Mouse (Mus musculus): ENCODE measurements around the gene Ptprk. TPM values are rescaled to one million over a fixed set of nuclear protein-coding genes. Genes with fewer than 3 reads are reported as not detected.

Gene Ptprk
- polyA plus RNA-seq, 1 experiment, result 28.8 TPM

DNA sequence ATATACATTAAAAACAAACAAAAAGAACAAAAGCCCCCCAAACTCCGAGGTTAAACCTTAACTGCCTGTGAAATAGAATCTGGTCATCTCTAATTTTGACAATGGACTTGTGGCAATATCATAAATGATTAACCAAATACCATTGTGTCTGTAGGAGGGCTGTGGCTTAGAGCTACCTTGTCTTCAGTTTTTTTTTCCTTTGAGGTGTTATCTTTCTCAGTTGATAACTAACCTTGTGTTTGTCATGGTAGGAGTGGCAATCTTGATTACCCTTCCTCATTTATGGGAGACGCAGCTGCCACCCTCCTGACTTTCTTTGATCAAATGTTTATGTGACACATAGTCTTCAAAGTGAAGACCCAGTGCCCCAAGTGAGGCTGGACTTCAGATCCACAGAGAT, 24.3 kb downstream of the Ptprk start:
- Histone ChIP-seq H3K36me3 (ENCODE audit: control insufficient read depth, insufficient read depth) (no peaks in the 10 kb centered on the region), H3K4me3 (no peak overlapping the region), H3K27me3 (ENCODE audit: control insufficient read depth, insufficient read depth, insufficient read length) (no peaks in the 10 kb centered on the region), H3K79me2 (ENCODE audit: control insufficient read depth, insufficient read depth) (peaks cover 34% of the 10 kb centered on the region), H3K4me2 (ENCODE audit: low read depth) (no peak overlapping the region), H3ac (ENCODE audit: control insufficient read depth, insufficient read length) (no peak overlapping the region)
- TF ChIP-seq TCF12 (IDR thresholded peaks at IDR 0.05; ENCODE audit: insufficient read depth, poor library complexity, severe bottlenecking), result no peak
- TF ChIP-seq USF1 (IDR thresholded peaks at IDR 0.05; ENCODE audit: low read depth), result no peak
- no peak for TF ChIP-seq REST (IDR thresholded peaks at IDR 0.05; ENCODE audit: insufficient read depth, insufficient read length)
- TF ChIP-seq MAX (IDR thresholded peaks at IDR 0.05; ENCODE audit: low read depth), result no peak
- no peak for TF ChIP-seq MYOD1 (IDR thresholded peaks at IDR 0.05; ENCODE audit: control insufficient read depth in 1 of 3, insufficient read length in 2 of 3, low read depth in 2 of 3)
- no peak for TF ChIP-seq TCF3 (IDR thresholded peaks at IDR 0.05; ENCODE audit: insufficient read length, low read depth)
- no peak for TF ChIP-seq E2F4 (IDR thresholded peaks at IDR 0.05; ENCODE audit: insufficient read depth)
- TF ChIP-seq CEBPB (IDR thresholded peaks at IDR 0.05; ENCODE audit: insufficient read depth, poor library complexity, severe bottlenecking), result no peak
- no peak for TF ChIP-seq SRF (IDR thresholded peaks at IDR 0.05; ENCODE audit: control insufficient read depth, insufficient read length, low read depth)
- TF ChIP-seq POLR2AphosphoS2 (IDR thresholded peaks at IDR 0.05; ENCODE audit: insufficient read length, low read depth), result no peak
- TF ChIP-seq MYOG (IDR thresholded peaks at IDR 0.05; ENCODE audit: control insufficient read depth in 1 of 3, insufficient read depth in 1 of 3, insufficient read length in 2 of 3, low read depth in 2 of 3), result no peak
- no peak for TF ChIP-seq POLR2A (IDR thresholded peaks at IDR 0.05; ENCODE audit: insufficient read length, low read depth)

DNA sequence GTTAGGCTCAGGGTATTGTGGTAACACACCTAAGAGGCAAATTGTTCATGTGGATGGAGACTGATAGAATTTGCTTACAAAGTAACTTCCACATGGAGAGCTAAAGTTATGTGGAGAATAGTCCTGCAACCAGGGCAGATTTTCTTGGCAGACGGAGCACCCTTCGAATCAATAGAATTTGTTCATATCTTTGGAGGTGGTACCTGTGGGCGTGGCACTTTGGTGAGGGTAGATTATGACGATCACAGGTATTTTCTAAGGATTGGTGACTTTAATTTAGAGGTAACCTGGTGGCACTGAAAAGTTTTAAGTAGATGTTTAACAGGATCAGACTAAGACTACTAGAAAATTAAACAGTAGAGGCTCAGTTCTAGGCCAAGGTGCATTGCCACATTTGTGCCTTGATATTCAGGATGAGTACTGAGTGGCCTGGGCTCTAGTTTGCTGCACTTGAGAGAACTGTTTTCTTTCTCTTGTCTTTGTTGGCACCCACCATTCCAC, 28.8 kb downstream of the Ptprk start:
- no peaks in the 10 kb centered on the region for H3K36me3 ChIP-seq (ENCODE audit: control insufficient read depth, insufficient read depth)
- no peak overlapping the region for H3K4me2 ChIP-seq (ENCODE audit: low read depth)
- no peak overlapping the region for H3ac ChIP-seq (ENCODE audit: control insufficient read depth, insufficient read length)
- TF ChIP-seq POLR2AphosphoS2 (IDR thresholded peaks at IDR 0.05; ENCODE audit: insufficient read length, low read depth) (no peak), MAX (IDR thresholded peaks at IDR 0.05; ENCODE audit: low read depth) (no peak), SRF (IDR thresholded peaks at IDR 0.05; ENCODE audit: control insufficient read depth, insufficient read length, low read depth) (no peak), MYOD1 (IDR thresholded peaks at IDR 0.05; ENCODE audit: control insufficient read depth in 1 of 3, insufficient read length in 2 of 3, low read depth in 2 of 3) (no peak), CEBPB (IDR thresholded peaks at IDR 0.05; ENCODE audit: insufficient read depth, poor library complexity, severe bottlenecking) (no peak), E2F4 (IDR thresholded peaks at IDR 0.05; ENCODE audit: insufficient read depth) (no peak), USF1 (IDR thresholded peaks at IDR 0.05; ENCODE audit: low read depth) (no peak), MYOG (IDR thresholded peaks at IDR 0.05; ENCODE audit: control insufficient read depth in 1 of 3, insufficient read depth in 1 of 3, insufficient read length in 2 of 3, low read depth in 2 of 3) (no peak), REST (IDR thresholded peaks at IDR 0.05; ENCODE audit: insufficient read depth, insufficient read length) (no peak), POLR2A (IDR thresholded peaks at IDR 0.05; ENCODE audit: insufficient read length, low read depth) (no peak)
- H3K79me2 ChIP-seq (ENCODE audit: control insufficient read depth, insufficient read depth), result peaks cover 13% of the 10 kb centered on the region
- no peak overlapping the region for H3K4me3 ChIP-seq
- no peaks in the 10 kb centered on the region for H3K27me3 ChIP-seq (ENCODE audit: control insufficient read depth, insufficient read depth, insufficient read length)

DNA sequence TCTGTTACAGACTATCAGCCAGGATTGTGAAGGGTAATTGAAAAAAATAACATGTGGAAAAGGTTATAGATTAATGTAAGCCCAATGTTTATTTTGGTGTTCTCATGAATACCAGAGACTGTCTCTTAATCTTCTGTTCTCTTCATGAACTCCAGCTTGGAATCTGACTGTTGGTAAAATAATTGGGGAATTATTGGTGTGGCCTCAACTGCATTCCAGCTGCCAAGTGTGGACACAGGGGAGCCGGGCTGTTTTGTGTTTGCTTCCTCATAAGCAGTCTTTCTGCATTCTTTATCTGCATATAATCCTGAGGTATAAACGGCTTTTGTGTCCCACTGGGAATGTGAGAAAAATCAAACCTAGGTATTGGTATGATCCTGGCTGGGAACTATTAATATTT, 29.3 kb downstream of the Ptprk start:
- Histone ChIP-seq H3K4me2 (ENCODE audit: low read depth) (no peak overlapping the region), H3K4me3 (no peak overlapping the region), H3K79me2 (ENCODE audit: control insufficient read depth, insufficient read depth) (peaks cover 13% of the 10 kb centered on the region), H3K36me3 (ENCODE audit: control insufficient read depth, insufficient read depth) (no peaks in the 10 kb centered on the region), H3ac (ENCODE audit: control insufficient read depth, insufficient read length) (no peak overlapping the region), H3K27me3 (ENCODE audit: control insufficient read depth, insufficient read depth, insufficient read length) (no peaks in the 10 kb centered on the region)
- TF ChIP-seq MYOD1 (IDR thresholded peaks at IDR 0.05; ENCODE audit: control insufficient read depth in 1 of 3, insufficient read length in 2 of 3, low read depth in 2 of 3) (no peak), CEBPB (IDR thresholded peaks at IDR 0.05; ENCODE audit: insufficient read depth, poor library complexity, severe bottlenecking) (no peak), SRF (IDR thresholded peaks at IDR 0.05; ENCODE audit: control insufficient read depth, insufficient read length, low read depth) (no peak), MAX (IDR thresholded peaks at IDR 0.05; ENCODE audit: low read depth) (no peak), TCF12 (IDR thresholded peaks at IDR 0.05; ENCODE audit: insufficient read depth, poor library complexity, severe bottlenecking) (no peak), TCF3 (IDR thresholded peaks at IDR 0.05; ENCODE audit: insufficient read length, low read depth) (no peak), POLR2A (IDR thresholded peaks at IDR 0.05; ENCODE audit: insufficient read length, low read depth) (no peak), MYOG (IDR thresholded peaks at IDR 0.05; ENCODE audit: control insufficient read depth in 1 of 3, insufficient read depth in 1 of 3, insufficient read length in 2 of 3, low read depth in 2 of 3) (no peak)

DNA sequence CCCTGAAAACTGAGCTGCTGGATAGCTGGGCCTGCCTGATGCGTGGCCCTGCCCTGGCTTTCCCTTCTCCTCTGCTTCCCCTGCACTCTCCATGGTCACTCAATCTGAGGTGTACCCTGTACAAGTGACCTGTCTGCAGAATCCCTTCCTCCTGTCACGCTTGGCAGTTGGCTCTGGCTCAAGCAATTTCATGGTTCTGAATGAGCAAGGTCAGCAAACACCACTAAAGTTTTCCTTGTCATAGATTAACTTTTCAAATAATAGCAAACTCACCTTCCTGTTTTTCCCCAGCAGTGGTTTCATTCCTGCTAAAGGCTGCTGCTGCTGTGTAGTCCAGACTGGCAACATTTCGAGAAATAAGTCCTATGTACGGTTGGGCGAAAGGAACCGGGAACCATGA, 30.6 kb downstream of the Ptprk start:
- TF ChIP-seq USF1 (IDR thresholded peaks at IDR 0.05; ENCODE audit: low read depth) (no peak), MYOG (IDR thresholded peaks at IDR 0.05; ENCODE audit: control insufficient read depth in 1 of 3, insufficient read depth in 1 of 3, insufficient read length in 2 of 3, low read depth in 2 of 3) (no peak), TCF3 (IDR thresholded peaks at IDR 0.05; ENCODE audit: insufficient read length, low read depth) (no peak), MAX (IDR thresholded peaks at IDR 0.05; ENCODE audit: low read depth) (no peak), CEBPB (IDR thresholded peaks at IDR 0.05; ENCODE audit: insufficient read depth, poor library complexity, severe bottlenecking) (no peak), POLR2A (IDR thresholded peaks at IDR 0.05; ENCODE audit: insufficient read length, low read depth) (no peak), MYOD1 (IDR thresholded peaks at IDR 0.05; ENCODE audit: control insufficient read depth in 1 of 3, insufficient read length in 2 of 3, low read depth in 2 of 3) (no peak), TCF12 (IDR thresholded peaks at IDR 0.05; ENCODE audit: insufficient read depth, poor library complexity, severe bottlenecking) (no peak), POLR2AphosphoS2 (IDR thresholded peaks at IDR 0.05; ENCODE audit: insufficient read length, low read depth) (no peak), REST (IDR thresholded peaks at IDR 0.05; ENCODE audit: insufficient read depth, insufficient read length) (no peak), SRF (IDR thresholded peaks at IDR 0.05; ENCODE audit: control insufficient read depth, insufficient read length, low read depth) (no peak), E2F4 (IDR thresholded peaks at IDR 0.05; ENCODE audit: insufficient read depth) (no peak)

More for the DNA sequence above, 30.6 kb downstream of the Ptprk start:
- H3K79me2 ChIP-seq (ENCODE audit: control insufficient read depth, insufficient read depth), result peaks cover 13% of the 10 kb centered on the region
- no peaks in the 10 kb centered on the region for H3K36me3 ChIP-seq (ENCODE audit: control insufficient read depth, insufficient read depth)
- H3K27me3 ChIP-seq (ENCODE audit: control insufficient read depth, insufficient read depth, insufficient read length), result no peaks in the 10 kb centered on the region
- H3K4me3 ChIP-seq, result no peak overlapping the region
- H3K4me2 ChIP-seq (ENCODE audit: low read depth), result no peak overlapping the region
- H3ac ChIP-seq (ENCODE audit: control insufficient read depth, insufficient read length), result no peak overlapping the region

Data from myocyte (in vitro differentiated cells).